Mouse (Mus musculus) kidney, adult 2 months (tissue): ENCODE data around the gene Guca2a. TPM values are rescaled to one million over a fixed set of nuclear protein-coding genes. Genes with fewer than 3 reads are reported as not detected.

Experiments used
- DNase-seq: peaks from one replicate; pipeline ENCODE4 v3.0.0; 2021
- H3K27ac ChIP-seq: fragments of 200-500 bp; 2 replicates; pipeline ENCODE4 v1.5.1; 2012; ENCODE audit warnings: low read depth, low read length, control low read depth, inconsistent platforms; ENCODE audit not compliant: insufficient read depth
- H3K27me3 ChIP-seq: fragments of 200-500 bp; replicated peaks from 2 replicates; pipeline ENCODE4 v1.6.1; 2012; ENCODE audit warnings: mild to moderate bottlenecking, moderate library complexity, low read length, inconsistent platforms; ENCODE audit not compliant: control insufficient read depth, insufficient read depth
- H3K36me3 ChIP-seq: fragments of 200-500 bp; 2 replicates; pipeline ENCODE4 v1.6.1; 2012; ENCODE audit warnings: mild to moderate bottlenecking, moderate library complexity, low read length, inconsistent platforms; ENCODE audit not compliant: control insufficient read depth, insufficient read depth
- H3K4me1 ChIP-seq: fragments of 200-500 bp; 2 replicates; pipeline ENCODE4 v1.6.1; 2011; ENCODE audit warnings: low read length; ENCODE audit not compliant: control insufficient read depth, insufficient read depth
- H3K4me3 ChIP-seq: fragments of 200-500 bp; 2 replicates; pipeline ENCODE4 v1.5.1; 2011; ENCODE audit warnings: mild to moderate bottlenecking, low read depth, low read length, control low read depth; ENCODE audit not compliant: insufficient read depth
- CTCF ChIP-seq: fragments of 200-500 bp; conservative IDR thresholded peaks from 2 replicates; pipeline ENCODE4 v1.5.1; 2011; ENCODE audit warnings: low read depth, mild to moderate bottlenecking, control low read depth, low read length, moderate library complexity, mixed read lengths; ENCODE audit not compliant: insufficient read depth, insufficient read length
- POLR2A ChIP-seq: fragments of 200-500 bp; IDR thresholded peaks from one replicate; pipeline ENCODE4 v1.6.1; 2011; ENCODE audit warnings: low read depth, low read length, control low read depth
- WGBS: fragments of 180-500 bp; shearing (Covaris S2); methylation state at CpG from one replicate; pipeline ENCODE4 v1.1.7; 2018; 5-methylcytosine and 5-hydroxymethylcytosine counted together
- polyA plus RNA-seq: library from polyadenylated mRNA; depleted of rRNA; stranded (reverse); fragments of >200 nt; gene quantifications from 2 replicates; pipeline ENCODE4 v1.2.3, GENCODE M21; 2012

Guca2a gene
- polyA plus RNA-seq, 1 experiment = 13.1 TPM

GRCm38 (mm10) chr4:119637946-119638345 is 442 bp downstream of the Guca2a start:
- DNase-seq = no peak
- H3K36me3 ChIP-seq = no peaks in the 10 kb centered on the region
- no peaks in the 10 kb centered on the region for H3K27me3 ChIP-seq
- no peaks in the 10 kb centered on the region for H3K4me1 ChIP-seq
- no peak overlapping the region for H3K27ac ChIP-seq
- TF ChIP-seq CTCF (no peak), POLR2A (no peak)
- H3K4me3 ChIP-seq = no peak overlapping the region
- WGBS = 85% methylated on average over 6 of the region's 6 CpGs

- TF ChIP-seq CTCF (no peak), POLR2A (no peak)
- WGBS = 76% methylated on average over 11 of the region's 11 CpGs
- no peaks in the 10 kb centered on the region for H3K27me3 ChIP-seq
- H3K4me3 ChIP-seq = no peak overlapping the region
- no peaks in the 10 kb centered on the region for H3K4me1 ChIP-seq
- no peaks in the 10 kb centered on the region for H3K36me3 ChIP-seq
- DNase-seq = no peak
- H3K27ac ChIP-seq = no peak overlapping the region
Observed at GRCm38 (mm10) chr4:119638656-119639055, 1.2 kb downstream of the Guca2a start.

- TF ChIP-seq CTCF (no peak), POLR2A (no peak)
- 95% methylated on average over 4 of the region's 4 CpGs for WGBS
- Histone ChIP-seq H3K4me3 (no peak overlapping the region), H3K27ac (no peak overlapping the region), H3K4me1 (no peaks in the 10 kb centered on the region), H3K36me3 (no peaks in the 10 kb centered on the region), H3K27me3 (no peaks in the 10 kb centered on the region)
- DNase-seq = no peak
Observed at GRCm38 (mm10) chr4:119642666-119643065, 5.2 kb downstream of the Guca2a start.

GRCm38 (mm10) chr4:119657011-119657410 is 19.5 kb downstream of the Guca2a start:
- no peak overlapping the region for H3K4me3 ChIP-seq
- 0 out of 2 replicates have a peak overlapping the region, but pooled peaks have one; percentile 1 for H3K27ac ChIP-seq
- no peak for TF ChIP-seq CTCF
- no peak for TF ChIP-seq POLR2A
- DNase-seq = no peak
- no peaks in the 10 kb centered on the region for H3K36me3 ChIP-seq
- H3K27me3 ChIP-seq = no peaks in the 10 kb centered on the region
- WGBS = 96% methylated on average over 1 of the region's 1 CpGs
- peaks cover 11% of the 10 kb centered on the region for H3K4me1 ChIP-seq

GRCm38 (mm10) chr4:119658246-119658645 is 20.7 kb downstream of the Guca2a start:
- Histone ChIP-seq H3K36me3 (no peaks in the 10 kb centered on the region), H3K27ac (peak overlapping the region; percentile 95), H3K4me3 (peak overlapping the region; percentile 23; the same call in 1 of the 2 replicates), H3K4me1 (peaks cover 11% of the 10 kb centered on the region), H3K27me3 (no peaks in the 10 kb centered on the region)
- peak; percentile 91 for DNase-seq
- 31% methylated on average over 1 of the region's 2 CpGs for WGBS
- TF ChIP-seq CTCF (no peak), POLR2A (no peak)

- Histone ChIP-seq H3K4me3 (peak within 1 kb of the TSS; percentile 23), H3K4me1 (peaks cover 11% of the 10 kb centered on the region), H3K27me3 (no peaks in the 10 kb centered on the region), H3K36me3 (no peaks in the 10 kb centered on the region), H3K27ac (peak within 1 kb of the TSS; percentile 95)
- peak; percentile 88 for DNase-seq
- TF ChIP-seq POLR2A (peak; percentile 59), CTCF (no peak)
- 52% methylated on average over 4 of the region's 4 CpGs for WGBS
Observed at GRCm38 (mm10) chr4:119658731-119659130, 21.2 kb downstream of the Guca2a start, which contains the start of gene Guca2b. TSS of gene Guca2b (minus strand) at chr4:119658954.

GRCm38 (mm10) chr4:119660007-119660406 is 22.5 kb downstream of the Guca2a start:
- no peak for DNase-seq
- no peaks in the 10 kb centered on the region for H3K36me3 ChIP-seq
- WGBS = 69% methylated on average over 8 of the region's 8 CpGs
- no peaks in the 10 kb centered on the region for H3K27me3 ChIP-seq
- peaks cover 11% of the 10 kb centered on the region for H3K4me1 ChIP-seq
- H3K27ac ChIP-seq = no peak overlapping the region
- no peak overlapping the region for H3K4me3 ChIP-seq
- TF ChIP-seq POLR2A (no peak), CTCF (no peak)
